Mouse (Mus musculus): ENCODE data around the gene Gm21874. TPM values are rescaled to one million over a fixed set of nuclear protein-coding genes. Genes with fewer than 3 reads are reported as not detected.
"Not testable (repeated sequence)": the region's sequence is repeated elsewhere in the genome, so short reads cannot be mapped to it uniquely, and the experiment has no call there.

Gm21874 gene
- polyA plus RNA-seq (2015; fragmentation: Nextera tagmentation; extraction: Ambion mirVana): not detected in 2 replicates

GRCm38 (mm10) chrY:9416048-9416447 is at the start of gene Gm21874:
TSS of gene Gm21874 (minus strand) at chrY:9416148.
- not testable (repeated sequence) for H3K36me3 ChIP-seq (ENCODE audit: control insufficient read depth, insufficient read depth, low read length); H3K9ac ChIP-seq (ENCODE audit: low read length); H3K4me2 ChIP-seq (replicated peaks; ENCODE audit: low read depth); H3K27ac ChIP-seq (replicated peaks); DNase-seq (ENCODE audit: low spot score); ATAC-seq (ENCODE audit: low FRiP score, low TSS enrichment); H3K4me1 ChIP-seq (replicated peaks; ENCODE audit: control insufficient read depth, insufficient read depth); H3K27me3 ChIP-seq (ENCODE audit: control insufficient read depth, insufficient read depth, low read length); H3K4me3 ChIP-seq (ENCODE audit: low read depth, low read length); H3K9me3 ChIP-seq (ENCODE audit: control insufficient read depth, low read length)

Other genes with a start within 250 kb of the Gm21874 start
- gene Gm21721, start 214.0 kb downstream of the Gm21874 start, polyA plus RNA-seq (2015; fragmentation: Nextera tagmentation; extraction: Ambion mirVana): not detected in 2 replicates
- gene Gm21812, start 69.0 kb downstream of the Gm21874 start, polyA plus RNA-seq (2015; fragmentation: Nextera tagmentation; extraction: Ambion mirVana): not detected in 2 replicates